8 mouse cellular contexts compared by ENCODE assay signal in genomic region chr19:28834798-28835499, GRCm38 (mm10). TPM values are rescaled to one million over a fixed set of nuclear protein-coding genes. Genes with fewer than 3 reads are reported as not detected.
DNase-seq lines count a peak whose midpoint lies in the region; ATAC-seq and TF ChIP-seq lines count a peak whose summit lies in the region.

Gene Slc1a1 (plus strand): TSS chr19:28835049.

- peak within 1 kb of the TSS; percentile 65 for H3K9ac ChIP-seq in embryonic facial prominence, embryonic 13.5 days
- peak within 1 kb of the TSS; percentile 43 for H3K9ac ChIP-seq in heart, embryonic 12.5 days
- peak within 1 kb of the TSS; percentile 52 for H3K9ac ChIP-seq in kidney, postnatal 0 days (ENCODE audit: low read depth, low read length)
- peak within 1 kb of the TSS; percentile 52 for H3K9ac ChIP-seq in limb, embryonic 14.5 days (ENCODE audit: low read depth, low read length, severe bottlenecking)
- peak within 1 kb of the TSS; percentile 62 for H3K9ac ChIP-seq in midbrain, embryonic 14.5 days (replicated peaks; ENCODE audit: low read length)

- H3K27me3 ChIP-seq in embryonic facial prominence, embryonic 13.5 days, result peaks cover 47% of the 10 kb centered on the region
- peaks cover 35% of the 10 kb centered on the region for H3K27me3 ChIP-seq in heart, embryonic 12.5 days (replicated peaks)
- no peaks in the 10 kb centered on the region for H3K27me3 ChIP-seq in kidney, postnatal 0 days (ENCODE audit: insufficient read depth, low read length)
- peaks cover 19% of the 10 kb centered on the region for H3K27me3 ChIP-seq in limb, embryonic 14.5 days (ENCODE audit: control insufficient read depth, insufficient read depth, low read length)
- no peaks in the 10 kb centered on the region for H3K27me3 ChIP-seq in midbrain, embryonic 14.5 days (ENCODE audit: control insufficient read depth, insufficient read depth, low read length)

- DNase-seq in heart, adult 11 months, result peak; percentile 94
- DNase-seq in heart, adult 8-10 months (ENCODE audit: low spot score), result no peak
- peak; percentile 30 for DNase-seq in kidney, postnatal 0 days (ENCODE audit: low spot score)
- DNase-seq in limb, embryonic 14.5 days (ENCODE audit: low spot score), result peak; percentile 9
- peak; percentile 88 for DNase-seq in midbrain, embryonic 14.5 days
- DNase-seq in testis, postnatal 10 days (ENCODE audit: low spot score), result peak; percentile 56

- H3K4me3 ChIP-seq in embryonic facial prominence, embryonic 13.5 days, result peak within 1 kb of the TSS; percentile 60
- peak within 1 kb of the TSS; percentile 58 for H3K4me3 ChIP-seq in heart, embryonic 12.5 days
- H3K4me3 ChIP-seq in kidney, postnatal 0 days (replicated peaks; ENCODE audit: low read depth, low read length), result peak within 1 kb of the TSS; percentile 50
- H3K4me3 ChIP-seq in limb, embryonic 14.5 days (replicated peaks; ENCODE audit: low read length), result peak within 1 kb of the TSS; percentile 58
- H3K4me3 ChIP-seq in midbrain, embryonic 14.5 days (replicated peaks; ENCODE audit: low read depth, low read length), result peak within 1 kb of the TSS; percentile 65

- peaks cover 12% of the 10 kb centered on the region for H3K4me1 ChIP-seq in embryonic facial prominence, embryonic 13.5 days
- peaks cover 14% of the 10 kb centered on the region for H3K4me1 ChIP-seq in heart, embryonic 12.5 days (replicated peaks)
- 0 out of 2 replicates have a peak, but pooled peaks cover 6% of the 10 kb centered on the region for H3K4me1 ChIP-seq in kidney, postnatal 0 days (replicated peaks; ENCODE audit: insufficient read depth, low read length)
- peaks cover 5% of the 10 kb centered on the region; the same call in 1 of the 2 replicates for H3K4me1 ChIP-seq in limb, embryonic 14.5 days (ENCODE audit: control insufficient read depth, insufficient read depth, low read length)
- H3K4me1 ChIP-seq in midbrain, embryonic 14.5 days (ENCODE audit: control insufficient read depth, insufficient read depth, low read length), result 0 out of 2 replicates have a peak, but pooled peaks cover 2% of the 10 kb centered on the region

- peak; percentile 56; the same call in 1 of the 2 replicates for ATAC-seq in embryonic facial prominence, embryonic 13.5 days (ENCODE audit: insufficient number of reproducible peaks, insufficient read depth, low FRiP score, low TSS enrichment, low read depth)
- ATAC-seq in heart, embryonic 12.5 days (ENCODE audit: insufficient number of reproducible peaks, low FRiP score), result peak; percentile 9; the same call in 1 of the 2 replicates
- ATAC-seq in kidney, postnatal 0 days (replicated peaks; ENCODE audit: low FRiP score, low read depth), result peak; percentile 57
- peak; percentile 12; the same call in 1 of the 2 replicates for ATAC-seq in limb, embryonic 14.5 days (ENCODE audit: low FRiP score, low read depth)
- peak; percentile 88 for ATAC-seq in midbrain, embryonic 14.5 days (ENCODE audit: low FRiP score, low TSS enrichment)

- no peak within 1 kb of the TSS for H3K27ac ChIP-seq in embryonic facial prominence, embryonic 13.5 days
- H3K27ac ChIP-seq in heart, embryonic 12.5 days (ENCODE audit: poor library complexity, severe bottlenecking), result no peak within 1 kb of the TSS
- peak within 1 kb of the TSS; percentile 57 for H3K27ac ChIP-seq in kidney, postnatal 0 days
- no peak within 1 kb of the TSS for H3K27ac ChIP-seq in limb, embryonic 14.5 days (replicated peaks; ENCODE audit: low read depth, low read length)
- H3K27ac ChIP-seq in midbrain, embryonic 14.5 days (replicated peaks; ENCODE audit: low read depth, low read length), result peak within 1 kb of the TSS; percentile 71

- peak within 1 kb of the TSS; percentile 96 for H3K4me2 ChIP-seq in embryonic facial prominence, embryonic 13.5 days
- peak within 1 kb of the TSS; percentile 95 for H3K4me2 ChIP-seq in heart, embryonic 12.5 days
- H3K4me2 ChIP-seq in kidney, postnatal 0 days (ENCODE audit: low read length), result peak within 1 kb of the TSS; percentile 96
- peak within 1 kb of the TSS; percentile 94 for H3K4me2 ChIP-seq in limb, embryonic 14.5 days (replicated peaks; ENCODE audit: low read depth, low read length, severe bottlenecking)
- peak within 1 kb of the TSS; percentile 86 for H3K4me2 ChIP-seq in midbrain, embryonic 14.5 days (ENCODE audit: low read length)

- under 1% methylated on average over 60 of the region's 68 CpGs for WGBS in embryonic facial prominence, embryonic 13.5 days
- under 1% methylated on average over 68 of the region's 68 CpGs for WGBS in heart, embryonic 12.5 days
- WGBS in kidney, postnatal 0 days, result under 1% methylated on average over 65 of the region's 68 CpGs
- 5% methylated on average over 50 of the region's 68 CpGs for WGBS in limb, embryonic 14.5 days
- WGBS in midbrain, embryonic 14.5 days, result under 1% methylated on average over 68 of the region's 68 CpGs

- no peaks in the 10 kb centered on the region for H3K9me3 ChIP-seq in embryonic facial prominence, embryonic 13.5 days
- H3K9me3 ChIP-seq in heart, embryonic 12.5 days (replicated peaks), result 0 out of 2 replicates have a peak, but pooled peaks cover 3% of the 10 kb centered on the region
- no peaks in the 10 kb centered on the region for H3K9me3 ChIP-seq in kidney, postnatal 0 days (replicated peaks; ENCODE audit: low read length)
- H3K9me3 ChIP-seq in limb, embryonic 14.5 days (ENCODE audit: control insufficient read depth, low read length), result no peaks in the 10 kb centered on the region
- H3K9me3 ChIP-seq in midbrain, embryonic 14.5 days (ENCODE audit: control insufficient read depth, low read length), result no peaks in the 10 kb centered on the region

- TF ChIP-seq POLR2A in limb, embryonic 14.5 days (IDR thresholded peaks at IDR 0.05; ENCODE audit: borderline replicate concordance, extremely low read depth, insufficient read depth, insufficient read length), result no peak

- no peak for TF ChIP-seq CTCF in kidney, postnatal 0 days (IDR thresholded peaks at IDR 0.05; ENCODE audit: low read depth)

- no peaks in the 10 kb centered on the region for H3K36me3 ChIP-seq in embryonic facial prominence, embryonic 13.5 days
- H3K36me3 ChIP-seq in heart, embryonic 12.5 days, result no peaks in the 10 kb centered on the region
- no peaks in the 10 kb centered on the region for H3K36me3 ChIP-seq in kidney, postnatal 0 days (ENCODE audit: insufficient read depth, low read length)
- H3K36me3 ChIP-seq in limb, embryonic 14.5 days (ENCODE audit: control insufficient read depth, insufficient read depth, low read length), result no peaks in the 10 kb centered on the region
- H3K36me3 ChIP-seq in midbrain, embryonic 14.5 days (ENCODE audit: control insufficient read depth, insufficient read depth, low read length), result no peaks in the 10 kb centered on the region

RNA-seq across cellular contexts. Expression of gene Slc1a1, which starts in this region (rescaled TPM):
- total RNA-seq in heart, adult 8-10 months (2022), result 1 to 10 TPM; 1.7 to 4.1 (median 2.4) TPM
- 2.2 TPM in 2 replicates for polyA plus RNA-seq in embryonic facial prominence, embryonic 13.5 days (2015; fragmentation: Nextera tagmentation; extraction: Ambion mirVana)
- 1.7 and 2.1 TPM in 2 replicates for polyA plus RNA-seq in heart, embryonic 12.5 days (2016; fragmentation: Nextera tagmentation; extraction: Ambion mirVana)
- polyA plus RNA-seq in kidney, postnatal 0 days (2015; fragmentation: Nextera tagmentation; extraction: Ambion mirVana), result 20.5 and 22.8 TPM in 2 replicates
- 1.1 and 1.7 TPM in 2 replicates for polyA plus RNA-seq in limb, embryonic 14.5 days (2012; rRNA removed)
- polyA plus RNA-seq in limb, embryonic 14.5 days (2014; fragmentation: Nextera tagmentation; extraction: Ambion mirVana), result 0.66 and 0.81 TPM in 2 replicates
- polyA plus RNA-seq in midbrain, embryonic 14.5 days (2014; fragmentation: Nextera tagmentation; extraction: Ambion mirVana), result 19.8 and 21.7 TPM in 2 replicates

Comparison
In these comparisons a context has a peak if more than half of its experiments do, and no peak if none do; other contexts are left out.
1. ATAC-seq: peak in every context shown above with its lines; median percentile 88 in midbrain, embryonic 14.5 days; 57 in kidney, postnatal 0 days; 56 in embryonic facial prominence, embryonic 13.5 days; 12 in limb, embryonic 14.5 days; 9 in heart, embryonic 12.5 days.
2. H3K27ac ChIP-seq: peak in kidney, postnatal 0 days (single experiment) and midbrain, embryonic 14.5 days (single experiment); none in embryonic facial prominence, embryonic 13.5 days (single experiment), heart, embryonic 12.5 days (single experiment) and limb, embryonic 14.5 days (single experiment).
3. Peak in every context shown above with its lines, with median percentiles within 50 percentile points of each other: H3K4me2 ChIP-seq, H3K4me3 ChIP-seq and H3K9ac ChIP-seq.